Mouse (Mus musculus) G1E (cell line): ENCODE results near the gene Mfsd4b4. TPM values are rescaled to one million over a fixed set of nuclear protein-coding genes. Genes with fewer than 3 reads are reported as not detected.

Experiments
- ATAC-seq: 2 replicates; pipeline ENCODE4 v1.8.0; 2016; ENCODE audit warnings: mild to moderate bottlenecking; ENCODE audit not compliant: insufficient number of reproducible peaks, poor library complexity, low FRiP score, severe bottlenecking; ENCODE audit errors: extremely low read depth
- DNase-seq: peaks from one replicate; pipeline ENCODE4 v3.0.0; 2012; ENCODE audit warnings: low spot score
- H3K27me3 ChIP-seq: 2 replicates; pipeline ENCODE4 v1.6.1; 2012; ENCODE audit warnings: mild to moderate bottlenecking, low read length, inconsistent platforms; ENCODE audit not compliant: insufficient read depth
- H3K36me3 ChIP-seq: replicated peaks from 2 replicates; pipeline ENCODE3; 2012; ENCODE audit warnings: mild to moderate bottlenecking, inconsistent platforms
- H3K4me1 ChIP-seq: 2 replicates; pipeline ENCODE4 v1.6.1; 2012; ENCODE audit warnings: low read depth, low read length, inconsistent platforms, mixed read lengths; ENCODE audit not compliant: insufficient read depth
- H3K4me3 ChIP-seq: 2 replicates; pipeline ENCODE4 v1.5.1; 2012; ENCODE audit warnings: low read depth, mild to moderate bottlenecking, inconsistent platforms, low read length, moderate library complexity, mixed read lengths
- H3K9me3 ChIP-seq: replicated peaks from 2 replicates; pipeline ENCODE4 v1.6.1; 2012; ENCODE audit warnings: inconsistent platforms
- CTCF ChIP-seq: IDR thresholded peaks from 2 replicates; pipeline ENCODE4 v1.5.1; 2012; ENCODE audit warnings: low read depth, low read length, inconsistent platforms, mixed read lengths
- GATA1 ChIP-seq: IDR thresholded peaks from 2 replicates; pipeline ENCODE4 v1.6.1; 2012; ENCODE audit warnings: borderline replicate concordance, low read length, inconsistent platforms, mixed read lengths
- GATA2 ChIP-seq: IDR thresholded peaks from 2 replicates; pipeline ENCODE4 v1.6.1; 2012; ENCODE audit warnings: low read depth, low read length, inconsistent platforms, borderline replicate concordance
- POLR2AphosphoS5 ChIP-seq: IDR thresholded peaks from 2 replicates; pipeline ENCODE4 v1.6.1; 2012; ENCODE audit warnings: low read depth, low read length, inconsistent platforms; ENCODE audit not compliant: insufficient replicate concordance
- TAL1 ChIP-seq: conservative IDR thresholded peaks from 2 replicates; pipeline ENCODE4 v1.6.1; 2012; ENCODE audit warnings: low read depth, low read length, inconsistent platforms, mixed read lengths
- polyA plus RNA-seq: library from polyadenylated mRNA; stranded (reverse); fragments of >175 nt; gene quantifications from 2 replicates; pipeline ENCODE4 v1.2.3, GENCODE M21; 2012
- total RNA-seq, 2 experiments: library from RNA; stranded (forward) in 1 of 2; stranded (reverse) in 1 of 2; fragments of 200-1000 nt in 1 of 2; fragments of >200 nt in 1 of 2; fragmentation: Nextera tagmentation in 1 of 2; gene quantifications; 2 replicates each; pipeline ENCODE4 v1.2.3; 2014 to 2017

Gene Mfsd4b4
- total and polyA plus RNA-seq, 3 experiments, result 0.55 to 5.9 (median 5.4) TPM

GRCm38 (mm10) chr10:39865509-39865908, 33.5 kb downstream of the Mfsd4b4 start:
- Histone ChIP-seq H3K4me3 (no peak overlapping the region), H3K4me1 (no peaks in the 10 kb centered on the region; the same call in 1 of the 2 replicates), H3K9me3 (no peaks in the 10 kb centered on the region), H3K27me3 (no peaks in the 10 kb centered on the region), H3K36me3 (peaks cover 64% of the 10 kb centered on the region)
- TF ChIP-seq GATA1, result no peak
- no peak for TF ChIP-seq POLR2AphosphoS5
- TF ChIP-seq TAL1, result no peak
- no peak for TF ChIP-seq GATA2
- TF ChIP-seq CTCF, result no peak
- DNase-seq (no peak), ATAC-seq (no peak)

- Histone ChIP-seq H3K27me3 (no peaks in the 10 kb centered on the region), H3K4me3 (no peak overlapping the region), H3K36me3 (peaks cover 52% of the 10 kb centered on the region), H3K4me1 (no peaks in the 10 kb centered on the region), H3K9me3 (no peaks in the 10 kb centered on the region)
- TF ChIP-seq GATA1 (no peak), TAL1 (no peak), GATA2 (no peak), POLR2AphosphoS5 (no peak)
- no peak for DNase-seq
- no peak for ATAC-seq
These were observed 56.4 kb downstream of the Mfsd4b4 start for GRCm38 (mm10) chr10:39842621-39843020.

Other genes starting within 250 kb of the Mfsd4b4 start
- 70.5 and 76.6 TPM in 2 replicates for gene Rev3l, start 167.1 kb downstream of the Mfsd4b4 start, total RNA-seq (2014; fragmentation: Nextera tagmentation)
- gene Rev3l, start 167.1 kb downstream of the Mfsd4b4 start, total RNA-seq (2017), result 35.0 and 44.0 TPM in 2 replicates
- 1.6 and 1.8 TPM in 2 replicates for gene Rev3l, start 167.1 kb downstream of the Mfsd4b4 start, polyA plus RNA-seq
- not detected in 2 replicates for gene Mfsd4b2, start 27.7 kb upstream of the Mfsd4b4 start, total RNA-seq (2014; fragmentation: Nextera tagmentation)
- gene Mfsd4b2, start 27.7 kb upstream of the Mfsd4b4 start, total RNA-seq (2017), result 0.05 and 0.06 TPM in 2 replicates
- gene Mfsd4b2, start 27.7 kb upstream of the Mfsd4b4 start, polyA plus RNA-seq, result not detected in 2 replicates
- gene Mfsd4b3, start 60.9 kb upstream of the Mfsd4b4 start, total RNA-seq (2014; fragmentation: Nextera tagmentation), result not detected in 2 replicates
- gene Mfsd4b3, start 60.9 kb upstream of the Mfsd4b4 start, total RNA-seq (2017), result 0.12 and 0.16 TPM in 2 replicates
- gene Mfsd4b3, start 60.9 kb upstream of the Mfsd4b4 start, polyA plus RNA-seq, result not detected in 2 replicates
- gene Mfsd4b5, start 87.4 kb upstream of the Mfsd4b4 start, total RNA-seq (2014; fragmentation: Nextera tagmentation), result not detected in 2 replicates
- gene Mfsd4b5, start 87.4 kb upstream of the Mfsd4b4 start, total RNA-seq (2017), result 0.12 and 0.22 TPM in 2 replicates
- gene Mfsd4b5, start 87.4 kb upstream of the Mfsd4b4 start, polyA plus RNA-seq, result not detected in 2 replicates
- gene Mfsd4b1, start 126.0 kb upstream of the Mfsd4b4 start, total RNA-seq (2014; fragmentation: Nextera tagmentation), result not detected in 2 replicates
- 0.05 TPM in 1 of 2 replicates, not detected in the other for gene Mfsd4b1, start 126.0 kb upstream of the Mfsd4b4 start, total RNA-seq (2017)
- gene Mfsd4b1, start 126.0 kb upstream of the Mfsd4b4 start, polyA plus RNA-seq, result not detected in 2 replicates
- 22.4 and 117 TPM in 2 replicates for gene Slc16a10, start 243.0 kb upstream of the Mfsd4b4 start, total RNA-seq (2014; fragmentation: Nextera tagmentation)
- gene Slc16a10, start 243.0 kb upstream of the Mfsd4b4 start, total RNA-seq (2017), result 16.9 and 18.8 TPM in 2 replicates
- 5.7 and 7.2 TPM in 2 replicates for gene Slc16a10, start 243.0 kb upstream of the Mfsd4b4 start, polyA plus RNA-seq